Mouse (Mus musculus): Measurements from ENCODE around the gene Tbc1d5. TPM values are rescaled to one million over a fixed set of nuclear protein-coding genes. Genes with fewer than 3 reads are reported as not detected.

Gene Tbc1d5
- total RNA-seq (2021), result 10 to 100 TPM; 26.8 to 26.9 TPM
- long read RNA-seq, experiment 1, full-length matches to known transcripts, result 14 of 21 reads
- long read RNA-seq, experiment 1, partial matches to known transcripts, result 4 of 21 reads
- long read RNA-seq, experiment 1, other reads (novel, unspliced or antisense), result 3 of 21 reads
- long read RNA-seq, experiment 2, full-length matches to known transcripts, result 10 of 20 reads
- long read RNA-seq, experiment 2, partial matches to known transcripts, result 2 of 20 reads
- long read RNA-seq, experiment 2, other reads (novel, unspliced or antisense), result 8 of 20 reads

DNA sequence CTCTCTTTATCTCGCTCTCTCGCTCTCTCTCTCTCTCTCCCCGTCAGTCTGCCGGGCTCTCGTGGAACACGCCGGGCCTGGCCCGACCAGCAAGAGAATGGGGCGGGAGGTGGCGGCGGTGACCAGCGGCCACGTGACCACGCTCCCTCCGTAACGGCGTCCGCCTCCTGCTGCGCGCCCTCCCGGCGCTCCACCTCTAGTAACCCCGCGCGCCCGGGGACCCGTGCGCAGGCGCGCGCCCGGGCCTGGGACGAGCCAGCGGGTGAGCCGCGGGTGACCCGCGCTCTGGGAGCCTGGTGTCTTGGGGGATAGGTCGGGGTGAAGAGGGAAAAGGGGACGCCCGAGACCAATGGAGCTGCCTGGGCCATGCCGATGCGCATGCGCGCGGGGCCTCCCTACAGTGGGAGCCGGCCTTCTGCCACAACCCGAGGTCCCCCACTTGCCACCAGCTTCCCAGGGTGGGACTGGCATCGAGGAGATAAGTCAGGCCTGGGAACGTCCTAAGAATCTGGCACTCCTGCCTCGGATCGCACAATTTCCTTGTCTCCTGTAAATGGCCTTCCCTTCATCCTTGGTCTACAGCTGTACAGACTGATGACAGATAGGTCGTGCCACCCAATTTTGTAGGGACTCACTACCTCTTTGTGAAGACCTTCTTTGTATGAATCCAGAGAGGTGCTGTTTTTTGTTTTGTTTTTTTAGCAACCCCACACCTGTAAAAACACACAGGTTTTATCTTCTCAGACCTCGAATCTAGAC lies at the start of gene Tbc1d5:
TSS of gene Tbc1d5 (minus strand) at position 158 of the 759 bp plus-strand sequence.
- intact Hi-C loops (cut with DNase I), result loop anchor here (2.0 to 10.0 kb wide), 3 partner anchors 67 to 635 kb away; no protein-coding TSS in a partner anchor
- TF ChIP-seq CTCF (IDR thresholded peaks at IDR 0.05), result no peak

DNA sequence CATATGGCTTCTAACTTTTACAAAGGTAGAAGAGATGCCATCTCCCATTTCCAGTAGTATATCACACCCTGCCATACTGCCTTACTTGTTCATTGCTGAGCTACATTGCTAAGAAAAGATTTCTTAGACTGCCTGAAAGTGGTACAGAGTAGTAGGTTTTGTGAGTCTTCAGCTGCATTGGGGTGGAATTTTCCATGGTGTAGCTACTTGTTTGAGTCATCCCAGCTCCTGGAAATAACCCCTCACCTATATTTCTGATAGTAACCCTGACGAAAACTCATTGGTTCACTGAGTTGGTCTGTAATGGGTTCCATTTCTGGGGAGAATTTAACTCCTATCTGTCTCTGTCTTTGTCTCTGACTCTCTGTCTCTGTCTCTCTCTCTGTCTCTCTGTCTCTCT lies 46.9 kb upstream of the Tbc1d5 start:
- intact Hi-C loops (cut with DNase I), result no loop called here
- Histone ChIP-seq H3K4me3 (no peak overlapping the region), H3K27ac (no peak overlapping the region)
- TF ChIP-seq CTCF (IDR thresholded peaks at IDR 0.05), result no peak
- no peak for DNase-seq (ENCODE audit: extremely low spot score in 1 of 2, low spot score in 2 of 2)

More for the DNA sequence above, at the start of gene Tbc1d5:
- Histone ChIP-seq H3K4me3 (peak within 1 kb of the TSS; percentile 90), H3K27ac (peak within 1 kb of the TSS; percentile 98)
- DNase-seq (ENCODE audit: extremely low spot score in 1 of 2, low spot score in 2 of 2), result peak; percentile 94

DNA sequence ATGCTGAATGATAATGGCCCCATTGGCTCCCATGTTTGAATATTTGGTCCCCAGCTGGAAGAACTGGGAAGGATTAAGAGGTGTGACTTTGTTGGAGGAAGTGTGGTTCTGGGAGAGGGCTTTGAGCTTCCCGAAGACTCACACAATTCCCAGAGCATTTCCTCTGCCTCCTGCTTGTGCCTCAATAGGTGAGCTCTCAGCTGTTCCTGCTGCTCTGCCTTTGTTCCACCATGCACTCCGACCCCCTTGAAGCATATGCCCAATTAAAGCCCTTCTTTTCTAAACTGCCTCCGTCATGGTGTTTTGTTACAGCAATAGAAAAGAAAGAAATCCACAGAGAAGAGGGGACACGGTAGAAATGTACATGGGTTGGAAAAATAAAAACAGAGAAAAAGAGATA lies 44.0 kb upstream of the Tbc1d5 start:
- no peak overlapping the region for H3K27ac ChIP-seq
- intact Hi-C loops (cut with DNase I), result no loop called here
- H3K4me3 ChIP-seq, result no peak overlapping the region
- no peak for DNase-seq (ENCODE audit: extremely low spot score in 1 of 2, low spot score in 2 of 2)
- TF ChIP-seq CTCF (IDR thresholded peaks at IDR 0.05), result no peak

DNA sequence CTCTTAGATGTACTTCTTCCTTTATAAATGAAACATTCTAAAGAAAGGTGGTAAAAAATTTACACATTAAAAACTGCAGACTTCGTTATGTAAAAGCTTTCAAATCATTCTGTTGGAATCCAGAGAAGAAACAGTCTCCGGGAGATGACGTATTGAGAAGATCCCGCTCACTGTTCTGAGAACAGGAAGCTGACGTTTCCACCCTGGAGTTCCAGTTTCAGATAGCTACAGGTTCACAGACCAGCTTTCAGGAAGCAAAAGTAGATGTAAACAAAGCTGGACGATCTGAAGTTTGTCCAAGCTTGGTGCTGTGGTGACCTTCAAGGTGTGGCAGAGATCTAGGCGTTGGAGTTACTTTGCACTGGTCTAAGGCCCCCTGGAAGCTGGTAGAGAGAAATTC lies 41.9 kb upstream of the Tbc1d5 start:
- intact Hi-C loops (cut with DNase I), result no loop called here
- peak overlapping the region; percentile 63 for H3K27ac ChIP-seq
- no peak overlapping the region for H3K4me3 ChIP-seq
- TF ChIP-seq CTCF (IDR thresholded peaks at IDR 0.05), result no peak
- DNase-seq (ENCODE audit: extremely low spot score in 1 of 2, low spot score in 2 of 2), result no peak

DNA sequence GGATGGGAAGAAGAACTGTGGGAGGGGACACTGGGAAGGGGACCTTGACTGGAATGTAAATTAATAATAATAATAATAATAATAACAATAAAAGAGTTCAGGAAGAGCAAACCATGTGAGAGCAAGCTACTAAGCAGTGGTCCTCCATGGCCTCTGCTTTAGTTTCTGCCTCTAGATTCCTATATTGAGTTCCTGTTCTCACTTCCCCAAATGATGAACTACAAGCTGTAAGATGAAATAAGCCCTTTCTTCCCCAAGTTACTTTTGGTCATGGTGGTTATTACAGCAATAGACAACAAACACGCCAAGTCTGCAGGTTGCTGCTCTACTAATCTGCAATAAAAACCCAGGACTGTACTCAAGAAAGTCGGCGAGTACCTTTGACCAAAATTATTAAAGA lies 40.7 kb upstream of the Tbc1d5 start:
- no peak for DNase-seq (ENCODE audit: extremely low spot score in 1 of 2, low spot score in 2 of 2)
- no peak overlapping the region for H3K27ac ChIP-seq
- TF ChIP-seq CTCF (IDR thresholded peaks at IDR 0.05), result no peak
- no peak overlapping the region for H3K4me3 ChIP-seq
- intact Hi-C loops (cut with DNase I), result no loop called here

DNA sequence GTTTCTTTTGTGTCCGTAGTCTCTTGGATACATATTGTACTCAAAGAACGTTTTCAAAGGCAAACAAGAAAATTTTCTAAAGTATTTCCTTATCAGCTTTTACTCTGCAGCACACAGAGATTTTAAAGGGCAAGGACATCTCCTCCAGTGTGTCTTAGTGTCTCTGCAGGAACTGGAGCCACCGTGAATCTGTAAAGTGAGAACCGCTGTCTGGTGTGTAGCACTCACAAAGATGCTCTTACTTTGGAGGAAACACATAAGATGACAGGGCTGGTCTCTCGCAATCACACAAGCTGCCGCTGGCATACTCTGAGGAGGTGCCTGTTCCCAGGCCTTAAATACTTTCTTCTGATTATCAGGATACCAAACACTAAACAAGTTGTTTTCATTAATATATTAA lies 37.3 kb upstream of the Tbc1d5 start:
- Histone ChIP-seq H3K4me3 (no peak overlapping the region), H3K27ac (no peak overlapping the region)
- DNase-seq (ENCODE audit: extremely low spot score in 1 of 2, low spot score in 2 of 2), result no peak
- TF ChIP-seq CTCF (IDR thresholded peaks at IDR 0.05), result no peak
- intact Hi-C loops (cut with DNase I), result no loop called here

DNA sequence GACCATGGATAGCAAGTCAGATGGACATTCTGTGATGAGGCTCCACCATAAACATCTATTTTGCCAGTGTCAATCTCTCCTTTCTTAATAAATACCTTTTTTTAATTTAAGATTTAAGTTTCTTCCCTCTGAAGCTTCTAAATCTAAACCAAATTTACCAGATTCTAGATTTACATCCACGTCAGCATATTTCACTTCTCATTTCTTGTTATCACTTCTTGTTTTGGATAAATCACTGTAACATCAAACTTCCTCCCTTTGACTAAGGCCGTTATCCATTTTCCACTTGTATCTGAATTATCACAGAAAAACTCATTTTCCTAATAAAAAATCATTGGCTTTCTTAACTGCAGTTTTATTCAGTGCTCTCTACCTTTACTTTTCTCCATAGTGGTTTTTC lies 30.4 kb upstream of the Tbc1d5 start:
- Histone ChIP-seq H3K4me3 (no peak overlapping the region), H3K27ac (no peak overlapping the region)
- intact Hi-C loops (cut with DNase I), result no loop called here
- no peak for TF ChIP-seq CTCF (IDR thresholded peaks at IDR 0.05)
- no peak for DNase-seq (ENCODE audit: extremely low spot score in 1 of 2, low spot score in 2 of 2)

DNA sequence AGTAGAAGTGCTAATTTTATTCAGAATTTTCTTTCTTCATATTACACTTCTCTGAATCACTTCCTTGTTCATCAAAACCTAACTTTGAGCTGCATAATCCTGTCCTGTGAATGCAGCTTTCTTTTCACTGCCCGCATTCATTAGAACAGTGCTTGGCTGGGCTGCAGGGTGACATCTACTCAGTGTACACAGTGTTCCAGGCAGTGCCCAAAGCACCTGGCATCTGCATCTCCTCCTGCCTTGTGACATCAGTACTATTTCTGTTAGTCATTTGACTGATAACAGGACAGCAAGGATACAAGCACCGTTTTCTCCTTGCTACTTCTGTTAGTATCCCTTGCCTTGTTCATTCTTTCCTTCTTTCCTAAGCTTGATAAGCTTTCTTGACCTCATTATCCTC lies 25.5 kb upstream of the Tbc1d5 start:
- DNase-seq (ENCODE audit: extremely low spot score in 1 of 2, low spot score in 2 of 2), result peak in 1 of 2 experiments; percentile 17
- intact Hi-C loops (cut with DNase I), result no loop called here
- Histone ChIP-seq H3K27ac (peak overlapping the region; percentile 54), H3K4me3 (no peak overlapping the region)
- TF ChIP-seq CTCF (IDR thresholded peaks at IDR 0.05), result no peak

DNA sequence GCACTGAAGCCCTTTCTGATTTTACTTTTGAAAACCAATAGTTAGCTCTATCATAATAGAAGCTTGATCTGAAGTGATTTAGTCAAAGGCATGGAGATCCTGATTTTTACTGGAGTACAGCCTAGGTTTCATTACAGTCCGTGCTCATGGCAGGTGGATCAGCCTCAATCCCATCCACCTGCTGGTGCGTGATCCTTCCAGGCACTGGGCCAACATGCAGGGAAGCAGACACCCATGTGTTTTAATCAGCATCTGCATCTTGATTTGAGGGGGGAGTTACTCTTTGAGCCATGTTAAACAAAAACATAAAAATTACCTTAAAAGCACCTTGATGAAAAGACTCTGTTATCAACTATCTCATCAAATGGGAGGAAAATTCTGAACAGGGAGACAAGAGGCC lies 16.4 kb upstream of the Tbc1d5 start:
- no peak for DNase-seq (ENCODE audit: extremely low spot score in 1 of 2, low spot score in 2 of 2)
- intact Hi-C loops (cut with DNase I), result no loop called here
- TF ChIP-seq CTCF (IDR thresholded peaks at IDR 0.05), result no peak

DNA sequence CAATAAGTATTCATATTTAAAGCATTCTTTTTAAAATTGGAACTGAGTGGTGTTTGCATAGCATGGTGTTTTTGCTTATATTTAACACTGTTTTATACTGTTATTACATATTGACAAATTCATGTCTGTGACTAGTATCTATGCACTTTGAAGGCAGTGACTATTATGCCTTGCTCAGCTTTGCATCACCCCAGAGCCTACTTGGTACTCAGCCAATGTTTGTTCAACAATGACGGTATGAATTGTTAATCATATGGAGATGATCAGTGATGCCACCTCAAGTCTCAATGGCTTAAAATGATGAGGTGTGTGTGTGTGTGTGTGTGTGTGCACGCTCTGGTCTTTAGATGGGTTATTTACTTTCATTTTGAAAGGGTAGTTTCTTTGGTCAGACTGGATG lies 15.6 kb upstream of the Tbc1d5 start:
- DNase-seq (ENCODE audit: extremely low spot score in 1 of 2, low spot score in 2 of 2), result no peak

More for the DNA sequence above, 16.4 kb upstream of the Tbc1d5 start:
- H3K4me3 ChIP-seq, result no peak overlapping the region
- no peak overlapping the region for H3K27ac ChIP-seq

DNA sequence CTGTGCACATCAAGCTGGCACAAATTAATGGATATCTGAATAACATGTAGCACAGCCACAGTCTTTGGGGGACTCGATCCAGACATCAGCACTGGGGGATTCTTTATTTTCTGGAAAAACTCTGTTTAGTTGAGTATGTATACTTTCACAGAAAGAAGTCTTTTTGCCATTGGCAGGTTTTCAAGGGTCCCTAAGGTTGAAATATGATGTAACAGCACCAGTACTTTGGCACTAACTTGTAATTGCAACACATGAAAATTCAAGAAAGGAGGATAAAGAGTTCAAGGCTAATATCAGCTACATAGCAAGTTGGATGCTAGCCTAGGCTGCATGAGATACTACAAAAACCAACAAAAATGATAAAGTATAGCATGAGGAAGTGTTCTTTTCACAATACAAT lies 12.2 kb upstream of the Tbc1d5 start:
- no peak for TF ChIP-seq CTCF (IDR thresholded peaks at IDR 0.05)

More for the DNA sequence above, 15.6 kb upstream of the Tbc1d5 start:
- intact Hi-C loops (cut with DNase I), result no loop called here
- no peak for TF ChIP-seq CTCF (IDR thresholded peaks at IDR 0.05)
- Histone ChIP-seq H3K27ac (no peak overlapping the region), H3K4me3 (no peak overlapping the region)

DNA sequence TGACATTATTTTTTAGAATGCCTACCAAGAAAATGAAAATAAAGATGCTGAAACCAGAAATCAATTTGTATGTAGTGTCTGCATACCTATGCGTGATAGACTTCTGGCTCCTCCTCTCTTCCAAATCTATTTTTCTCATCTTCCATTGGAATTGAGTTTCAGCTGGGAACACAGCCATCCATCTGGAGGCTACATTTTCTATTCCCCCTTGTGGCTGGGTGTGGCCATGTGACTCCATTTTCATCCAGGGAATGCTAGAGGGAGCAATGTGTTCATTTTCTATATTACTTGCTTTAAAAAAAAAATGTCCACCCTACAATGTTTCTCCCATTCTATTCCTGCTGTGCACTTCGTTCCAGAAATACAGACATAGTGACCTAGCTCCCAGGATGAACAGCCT lies 3.6 kb upstream of the Tbc1d5 start:
- intact Hi-C loops (cut with DNase I), result loop anchor here (5.0 kb wide), 2 partner anchors 465 to 650 kb away; partner anchors contain the start of gene Satb1
- Histone ChIP-seq H3K27ac (peak overlapping the region; percentile 69), H3K4me3 (no peak overlapping the region)
- TF ChIP-seq CTCF (IDR thresholded peaks at IDR 0.05), result peak; percentile 12; the same call in 1 of the 2 replicates
- no peak for DNase-seq (ENCODE audit: extremely low spot score in 1 of 2, low spot score in 2 of 2)

More for the DNA sequence above, 12.2 kb upstream of the Tbc1d5 start:
- H3K27ac ChIP-seq, result no peak overlapping the region
- H3K4me3 ChIP-seq, result no peak overlapping the region
- no peak for DNase-seq (ENCODE audit: extremely low spot score in 1 of 2, low spot score in 2 of 2)
- intact Hi-C loops (cut with DNase I), result no loop called here

Measured in left cerebral cortex, adult 2 months (tissue).